Mouse (Mus musculus) olfactory bulb, adult 2 months (tissue): ENCODE results near the gene Gm12216. TPM values are rescaled to one million over a fixed set of nuclear protein-coding genes. Genes with fewer than 3 reads are reported as not detected.
A peak's percentile ranks its signal among the peaks of the same experiment; 100 is the strongest.
"Not testable (repeated sequence)": the region's sequence is repeated elsewhere in the genome, so short reads cannot be mapped to it uniquely, and the experiment has no call there.

Experiments
- H3K27ac ChIP-seq: fragments of 200-500 bp; 2 replicates; pipeline ENCODE4 v1.5.1; 2012; ENCODE audit warnings: low read depth, low read length; ENCODE audit not compliant: insufficient read depth
- H3K4me1 ChIP-seq: fragments of 200-500 bp; 2 replicates; pipeline ENCODE4 v1.6.1; 2012; ENCODE audit warnings: low read length; ENCODE audit not compliant: control insufficient read depth, insufficient read depth
- H3K4me3 ChIP-seq: fragments of 200-500 bp; 2 replicates; pipeline ENCODE4 v1.5.1; 2012; ENCODE audit warnings: mild to moderate bottlenecking, low read depth, low read length, moderate library complexity; ENCODE audit not compliant: insufficient read depth
- CTCF ChIP-seq: fragments of 200-500 bp; IDR thresholded peaks from 2 replicates; pipeline ENCODE4 v1.5.1; 2012; ENCODE audit warnings: low read depth, mild to moderate bottlenecking, low read length, moderate library complexity; ENCODE audit not compliant: insufficient read depth
- POLR2A ChIP-seq: fragments of 200-500 bp; IDR thresholded peaks from 2 replicates; pipeline ENCODE4 v1.6.1; 2012; ENCODE audit warnings: mild to moderate bottlenecking, low read depth, low read length, moderate library complexity; ENCODE audit not compliant: insufficient read depth
- WGBS: fragments of 180-500 bp; shearing (Covaris S2); methylation state at CpG from one replicate; pipeline ENCODE4 v1.1.7; 2018; 5-methylcytosine and 5-hydroxymethylcytosine counted together
- polyA plus RNA-seq: library from polyadenylated mRNA; stranded (reverse); fragments of >200 nt; gene quantifications from 2 replicates; pipeline ENCODE4 v1.2.4, GENCODE M21; 2012; ENCODE audit warnings: low replicate concordance; ENCODE audit not compliant: missing spikeins, insufficient read depth, insufficient read length

Gene Gm12216
- not detected in 2 replicates for polyA plus RNA-seq

DNA sequence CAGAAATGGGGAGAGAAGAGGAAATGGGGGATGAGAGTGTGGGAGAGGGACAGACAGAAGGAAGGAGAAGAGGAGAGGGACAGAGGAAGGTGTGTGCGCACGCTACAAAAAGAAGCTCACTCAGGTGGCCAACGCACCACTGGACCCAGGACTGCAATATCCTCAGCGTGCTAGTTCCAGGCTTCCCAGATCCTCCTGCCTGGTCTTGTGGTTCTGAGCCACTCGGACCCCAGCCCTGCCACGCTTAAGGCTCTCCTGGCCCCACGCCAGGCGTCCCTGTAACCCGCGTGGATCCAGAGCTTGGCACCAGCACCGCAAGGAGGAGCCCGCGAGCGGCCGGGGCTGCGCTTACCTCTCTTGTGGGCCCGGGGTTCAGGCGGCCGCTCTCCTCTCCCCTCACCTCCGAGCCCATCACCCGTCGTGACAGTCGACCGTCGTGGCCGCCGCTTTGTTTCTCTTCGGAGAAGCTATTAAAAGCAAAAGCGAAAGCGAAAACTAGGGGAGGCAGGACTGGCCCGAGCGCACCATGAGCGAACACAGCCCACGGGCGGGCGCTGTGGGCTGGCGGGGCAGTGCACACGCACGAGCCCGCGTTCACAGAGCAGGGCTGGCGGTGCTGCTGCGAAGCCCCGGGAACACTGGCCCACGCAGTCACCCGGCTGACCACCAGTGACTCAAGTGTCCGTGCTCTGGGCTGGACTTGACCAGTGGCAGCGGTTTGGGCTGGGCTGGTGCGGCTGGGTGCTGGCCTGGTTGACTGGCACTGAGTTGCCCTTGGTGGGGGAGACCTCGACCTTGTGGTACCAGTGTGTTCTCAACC lies at the start of gene Gm12216:
Gene Gm12216, minus strand, starts transcription at position 496 of the 820 bp plus-strand sequence.
- H3K27ac ChIP-seq: not testable (repeated sequence)

DNA sequence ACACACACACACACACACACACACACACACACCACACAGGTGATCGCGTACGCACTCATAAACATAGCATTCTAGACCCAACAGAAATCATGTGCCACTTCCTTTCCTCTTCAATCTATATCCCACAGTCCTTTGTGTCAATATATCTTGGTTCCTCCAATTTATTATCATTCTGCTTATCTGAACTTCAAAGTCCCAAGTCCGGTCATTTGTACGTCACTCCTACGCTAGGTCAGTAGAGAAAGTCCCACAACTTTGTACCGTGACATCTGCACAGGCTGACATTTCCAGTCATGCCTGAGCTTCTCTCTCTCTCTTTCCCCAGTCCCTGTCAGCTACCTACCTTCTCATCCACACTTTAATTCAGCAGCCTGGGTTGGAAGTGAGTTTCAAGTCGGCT lies 49.6 kb upstream of the Gm12216 start:
- 93% methylated on average over 8 of the region's 8 CpGs for WGBS
- TF ChIP-seq CTCF (no peak), POLR2A (no peak)
- Histone ChIP-seq H3K4me1 (no peaks in the 10 kb centered on the region), H3K4me3 (no peak overlapping the region), H3K27ac (no peak overlapping the region)

More for the DNA sequence above, at the start of gene Gm12216:
- TF ChIP-seq CTCF: peak; percentile 30; the same call in 1 of the 2 replicates
- WGBS: 8% methylated on average over 39 of the region's 50 CpGs
- peak within 1 kb of the TSS; percentile 58 for H3K4me3 ChIP-seq
- H3K4me1 ChIP-seq: not testable (repeated sequence)

DNA sequence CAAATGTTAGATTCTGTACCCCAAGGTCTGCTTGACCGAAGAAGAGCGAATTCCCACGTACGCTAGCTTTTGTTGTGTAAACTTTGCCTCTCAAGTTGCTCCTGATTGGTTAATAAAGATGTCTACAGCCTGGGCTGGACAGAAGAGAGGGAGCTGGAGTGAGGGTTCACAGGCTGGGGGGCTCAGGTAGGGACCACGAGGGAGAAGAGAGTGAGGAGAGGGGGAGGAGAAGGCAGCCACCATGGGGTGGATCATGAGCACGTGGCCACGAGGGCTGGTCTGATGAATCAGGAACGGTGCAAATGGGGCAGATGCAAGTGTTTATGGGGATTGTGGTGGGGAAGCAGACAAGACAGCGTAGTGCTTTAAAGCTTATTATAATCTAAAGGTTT lies 45.5 kb upstream of the Gm12216 start:
- TF ChIP-seq POLR2A: no peak
- TF ChIP-seq CTCF: no peak
- Histone ChIP-seq H3K4me3 (no peak overlapping the region), H3K4me1 (no peaks in the 10 kb centered on the region), H3K27ac (no peak overlapping the region)
- WGBS: 85% methylated on average over 9 of the region's 9 CpGs

DNA sequence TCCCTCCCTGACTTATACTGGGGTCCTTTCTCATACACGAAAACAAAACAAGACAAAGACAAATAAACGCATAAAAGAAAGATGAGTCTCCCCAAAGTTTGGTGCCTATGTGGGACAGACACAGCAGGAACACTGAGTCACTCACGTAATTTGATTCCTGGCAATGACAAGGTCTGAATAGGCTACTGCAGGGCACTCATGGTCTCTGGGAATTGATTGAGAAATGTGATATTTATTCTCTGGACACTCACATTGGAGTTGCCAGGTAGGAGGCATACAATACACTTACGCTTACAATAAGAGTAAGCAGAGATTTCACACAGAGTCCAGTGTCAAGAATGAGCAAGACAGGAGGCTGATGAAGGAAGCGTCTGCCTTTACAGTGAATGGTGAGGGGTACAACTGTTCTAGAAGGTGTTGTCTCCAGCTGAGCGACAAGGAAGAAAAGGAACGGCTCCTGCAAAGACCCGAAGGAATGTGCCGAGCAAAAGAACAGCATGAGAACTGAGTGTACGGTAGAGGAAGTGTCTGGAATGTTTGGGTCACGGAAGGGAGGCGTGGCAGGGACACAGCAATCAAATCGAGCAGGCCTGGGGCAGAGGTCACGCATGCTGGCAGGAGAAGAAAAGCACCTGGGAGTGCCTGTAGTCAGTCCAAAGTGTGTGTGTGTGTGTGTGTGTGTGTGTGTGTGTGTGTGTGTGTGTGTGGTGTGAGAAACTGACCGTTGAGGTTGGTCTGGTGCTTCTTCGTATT lies 44.9 kb upstream of the Gm12216 start:
- Histone ChIP-seq H3K4me1 (no peaks in the 10 kb centered on the region), H3K27ac (no peak overlapping the region), H3K4me3 (no peak overlapping the region)
- TF ChIP-seq CTCF (no peak), POLR2A (no peak)
- 58% methylated on average over 16 of the region's 16 CpGs for WGBS

DNA sequence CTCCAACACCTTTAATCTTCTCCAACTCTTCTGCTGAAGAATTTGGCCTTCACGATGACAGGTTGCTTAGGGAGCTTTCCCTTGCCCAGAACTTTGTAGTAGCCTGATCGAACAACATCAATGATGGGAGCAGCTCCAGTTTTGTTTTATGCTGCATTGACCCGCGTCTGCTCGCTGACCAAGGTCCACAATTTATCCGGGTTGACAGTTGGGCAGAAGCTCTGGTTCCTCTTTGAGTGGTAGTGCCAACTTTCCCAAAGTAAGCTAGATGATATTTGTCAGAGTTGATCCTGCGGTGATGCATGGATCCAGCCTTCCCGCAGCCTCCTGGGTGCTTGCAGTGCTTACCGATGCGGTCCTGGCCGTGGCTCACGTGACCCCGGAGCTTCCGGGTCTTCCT lies 43.7 kb upstream of the Gm12216 start:
- TF ChIP-seq POLR2A (no peak), CTCF (no peak)
- Histone ChIP-seq H3K4me1 (no peaks in the 10 kb centered on the region), H3K27ac (no peak overlapping the region), H3K4me3 (no peak overlapping the region)
- 94% methylated on average over 14 of the region's 14 CpGs for WGBS

DNA sequence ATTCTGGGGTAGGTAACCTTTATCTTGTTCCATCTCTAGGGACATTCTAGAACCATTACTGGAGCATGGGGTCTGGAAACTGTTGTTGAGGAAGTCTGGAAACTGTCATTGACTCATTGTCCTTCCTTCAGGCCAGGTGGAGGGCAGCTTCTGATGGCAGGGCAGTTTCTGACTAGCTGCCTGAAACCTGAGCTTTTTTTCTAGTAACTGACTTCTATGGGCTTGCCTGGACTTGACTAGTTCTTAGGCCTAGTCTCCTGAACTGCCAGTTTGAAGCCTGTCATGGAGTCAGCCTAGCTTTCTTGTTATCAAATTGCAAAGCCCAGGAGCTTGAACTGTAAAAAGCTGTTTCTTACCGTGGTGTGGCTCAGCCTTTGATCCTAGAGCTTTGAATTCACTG lies 41.9 kb upstream of the Gm12216 start:
- Histone ChIP-seq H3K4me1 (no peaks in the 10 kb centered on the region), H3K27ac (no peak overlapping the region), H3K4me3 (no peak overlapping the region)
- 83% methylated on average over 1 of the region's 1 CpGs for WGBS
- TF ChIP-seq POLR2A (no peak), CTCF (no peak)

DNA sequence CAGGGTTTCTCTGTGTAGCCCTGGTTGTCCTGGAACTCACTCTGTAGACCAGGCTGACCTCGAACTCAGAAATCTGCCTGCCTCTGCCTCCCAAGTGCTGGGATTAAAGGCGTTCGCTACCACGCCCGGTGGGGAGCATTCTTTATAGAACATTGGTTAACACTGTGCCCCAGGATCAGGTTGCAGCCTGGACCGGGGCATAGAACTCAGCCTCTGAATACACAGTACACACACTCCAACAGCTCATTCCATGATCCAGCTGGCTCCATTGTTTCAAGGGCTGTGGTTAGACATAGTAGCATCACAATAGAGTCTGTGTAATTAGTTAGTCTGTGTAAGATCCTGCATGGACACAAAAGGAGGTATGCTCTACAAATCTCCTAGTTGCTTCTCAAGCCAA lies 40.9 kb upstream of the Gm12216 start:
- 73% methylated on average over 6 of the region's 6 CpGs for WGBS
- Histone ChIP-seq H3K4me3 (no peak overlapping the region), H3K4me1 (no peaks in the 10 kb centered on the region), H3K27ac (no peak overlapping the region)
- no peak for TF ChIP-seq CTCF
- no peak for TF ChIP-seq POLR2A

DNA sequence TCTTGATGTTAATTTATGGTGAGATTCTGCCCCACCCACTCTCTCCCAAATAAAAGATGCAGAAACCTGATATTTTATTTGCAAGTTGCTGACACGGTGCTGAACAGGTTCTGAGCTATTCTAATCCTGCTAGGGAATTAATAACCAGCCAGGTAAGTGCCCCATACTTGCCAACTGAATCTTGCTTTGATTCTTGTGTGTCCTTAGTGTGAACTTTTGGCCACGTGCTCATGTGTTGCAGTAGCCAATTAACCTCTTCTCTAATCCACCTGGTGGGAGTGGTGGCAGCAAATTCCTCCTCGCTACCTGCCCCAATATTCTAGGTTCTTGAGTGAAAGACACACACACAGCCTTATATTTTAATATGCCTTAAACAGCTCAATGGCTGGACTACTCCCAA lies 39.9 kb upstream of the Gm12216 start:
- H3K4me1 ChIP-seq: no peaks in the 10 kb centered on the region
- TF ChIP-seq POLR2A: no peak
- no peak for TF ChIP-seq CTCF
- no peak overlapping the region for H3K27ac ChIP-seq
- H3K4me3 ChIP-seq: no peak overlapping the region
- WGBS: 60% methylated on average over 3 of the region's 3 CpGs

DNA sequence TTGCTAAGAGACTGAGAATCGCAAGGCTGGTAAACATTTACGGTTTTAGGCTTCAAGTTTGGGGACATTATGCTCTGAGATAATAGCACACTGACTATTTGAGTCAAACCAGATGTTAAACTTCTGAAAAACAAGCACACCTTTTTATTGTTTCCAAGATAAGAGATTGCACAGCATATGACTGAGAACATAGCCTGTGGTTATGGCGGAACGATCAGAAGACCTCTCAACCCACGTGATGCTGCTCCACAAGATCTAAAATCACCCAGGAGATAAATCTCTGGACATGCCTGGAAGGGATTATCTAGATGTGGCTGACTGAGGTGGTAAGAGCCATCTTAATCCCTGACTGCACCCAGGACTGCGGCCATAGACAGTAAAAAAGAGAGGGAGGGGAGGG lies 37.9 kb upstream of the Gm12216 start:
- WGBS: 88% methylated on average over 6 of the region's 6 CpGs
- H3K4me3 ChIP-seq: no peak overlapping the region
- H3K4me1 ChIP-seq: no peaks in the 10 kb centered on the region
- TF ChIP-seq POLR2A: no peak
- no peak for TF ChIP-seq CTCF
- no peak overlapping the region for H3K27ac ChIP-seq
